Mouse (Mus musculus) left cerebral cortex, adult 18-20 months (tissue): ENCODE results near the gene Bin2. TPM values are rescaled to one million over a fixed set of nuclear protein-coding genes. Genes with fewer than 3 reads are reported as not detected.

ENCODE experiments used
- DNase-seq, 2 experiments: peaks; one replicate each; pipeline ENCODE4 v3.0.0; 2021 to 2022; ENCODE audit warnings: low spot score in 2 of 2, mixed read lengths in 1 of 2
- long read RNA-seq, 2 experiments: library from polyadenylated mRNA; stranded (forward); transcript quantifications; one replicate each; pipeline ENCODE4 v2.0.0; 2021
- total RNA-seq, 2 experiments: library from RNA; stranded (reverse); gene quantifications; 2 replicates each; pipeline ENCODE4 v1.2.3; 2021

Gene Bin2
- total RNA-seq, result 1 to 10 TPM; 5.2 to 5.4 TPM
- long read RNA-seq, experiment 1, partial matches to known transcripts, result 0 of 3 reads
- long read RNA-seq, experiment 1, other reads (novel, unspliced or antisense), result 1 of 3 reads
- long read RNA-seq, experiment 2, partial matches to known transcripts, result 0 of 3 reads
- long read RNA-seq, experiment 2, other reads (novel, unspliced or antisense), result 0 of 3 reads

- no peak for DNase-seq
These were observed at the start of gene Bin2 for GRCm38 (mm10) chr15:100669337-100669736. Gene Bin2 (minus strand): TSS chr15:100669553.

GRCm38 (mm10) chr15:100718572-100718971 lies 49.2 kb upstream of the Bin2 start:
- DNase-seq, result no peak

GRCm38 (mm10) chr15:100717933-100718332 lies 48.6 kb upstream of the Bin2 start:
- DNase-seq, result no peak

GRCm38 (mm10) chr15:100715399-100715993 lies 46.1 kb upstream of the Bin2 start:
- DNase-seq, result no peak

GRCm38 (mm10) chr15:100714470-100714869 lies 45.1 kb upstream of the Bin2 start:
- no peak for DNase-seq

GRCm38 (mm10) chr15:100710838-100711237 lies 41.5 kb upstream of the Bin2 start:
- no peak for DNase-seq

- DNase-seq, result no peak
These were observed 39.2 kb upstream of the Bin2 start for GRCm38 (mm10) chr15:100708433-100709078.

- no peak for DNase-seq
These were observed 36.9 kb upstream of the Bin2 start for GRCm38 (mm10) chr15:100706226-100706625.

GRCm38 (mm10) chr15:100705376-100705775 lies 36.0 kb upstream of the Bin2 start:
- DNase-seq, result no peak

- DNase-seq, result no peak
These were observed 34.6 kb upstream of the Bin2 start for GRCm38 (mm10) chr15:100703913-100704312.

- no peak for DNase-seq
These were observed 32.5 kb upstream of the Bin2 start for GRCm38 (mm10) chr15:100701856-100702255.

- peak in 1 of 2 experiments; percentile 25 for DNase-seq
These were observed 31.8 kb upstream of the Bin2 start for GRCm38 (mm10) chr15:100701108-100701507.

- no peak for DNase-seq
These were observed 31.1 kb upstream of the Bin2 start for GRCm38 (mm10) chr15:100700424-100700823.

GRCm38 (mm10) chr15:100699386-100699785 lies 30.0 kb upstream of the Bin2 start:
- DNase-seq, result no peak

- DNase-seq, result no peak
These were observed 28.7 kb upstream of the Bin2 start for GRCm38 (mm10) chr15:100698078-100698477.

GRCm38 (mm10) chr15:100694406-100694805 lies 25.1 kb upstream of the Bin2 start:
- no peak for DNase-seq

GRCm38 (mm10) chr15:100691990-100692389 lies 22.6 kb upstream of the Bin2 start:
- no peak for DNase-seq

GRCm38 (mm10) chr15:100687430-100687971 lies 18.1 kb upstream of the Bin2 start, which contains the start of gene Cela1:
Gene Cela1 (minus strand): TSS chr15:100687921.
- DNase-seq, result no peak

GRCm38 (mm10) chr15:100686989-100687388 lies 17.6 kb upstream of the Bin2 start:
- peak in 1 of 2 experiments; percentile 29 for DNase-seq

- no peak for DNase-seq
These were observed 17.1 kb upstream of the Bin2 start for GRCm38 (mm10) chr15:100686434-100686833.

- DNase-seq, result no peak
These were observed 16.5 kb upstream of the Bin2 start for GRCm38 (mm10) chr15:100685849-100686248.

- no peak for DNase-seq
These were observed 15.9 kb upstream of the Bin2 start for GRCm38 (mm10) chr15:100685255-100685654.
